Mouse (Mus musculus) CD8-positive naive resting alpha-beta T cell, adult 2 months (primary cell): ENCODE data around the gene RPS10-NUDT3.

ENCODE experiments used
- DNase-seq, 2 experiments: peaks; one replicate each; pipeline ENCODE4 v3.0.0; 2022; ENCODE audit warnings: low read depth in 2 of 2, low spot score in 2 of 2

The RPS10-NUDT3 gene

DNA sequence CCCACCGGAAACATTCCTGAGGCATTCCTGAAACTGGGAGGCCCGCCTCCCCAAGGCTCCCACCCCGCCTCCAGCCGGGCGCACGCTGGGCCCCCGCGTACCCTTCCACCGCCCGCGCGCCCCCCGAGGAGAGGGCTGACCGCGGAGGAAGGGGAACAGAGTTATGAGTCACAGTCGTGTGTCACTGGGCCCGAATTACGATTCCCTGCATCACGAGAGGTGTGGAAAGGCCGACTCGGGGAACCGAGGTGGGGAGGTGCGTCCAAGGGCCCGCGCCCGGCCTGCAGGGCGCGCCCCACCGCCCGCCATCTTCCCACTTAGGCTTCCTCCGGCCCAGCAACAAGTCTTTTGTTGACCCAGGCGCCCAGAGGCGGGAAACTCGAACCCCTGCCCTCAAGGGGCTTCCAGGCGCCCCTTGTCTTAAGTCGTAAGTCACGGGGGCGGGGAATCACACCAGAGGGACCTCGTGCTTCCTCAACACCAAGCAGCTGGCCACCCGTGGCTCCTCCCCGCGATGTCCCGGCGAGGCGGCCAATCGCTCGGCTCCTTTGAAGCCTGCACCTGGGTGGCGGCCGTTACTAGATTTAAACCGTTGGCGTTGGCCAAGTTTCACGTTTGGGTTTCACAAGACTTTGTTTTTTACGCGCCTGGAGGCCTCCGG, 79.4 kb downstream of the RPS10-NUDT3 start:
- peak; percentile 47 to 60 for DNase-seq

DNA sequence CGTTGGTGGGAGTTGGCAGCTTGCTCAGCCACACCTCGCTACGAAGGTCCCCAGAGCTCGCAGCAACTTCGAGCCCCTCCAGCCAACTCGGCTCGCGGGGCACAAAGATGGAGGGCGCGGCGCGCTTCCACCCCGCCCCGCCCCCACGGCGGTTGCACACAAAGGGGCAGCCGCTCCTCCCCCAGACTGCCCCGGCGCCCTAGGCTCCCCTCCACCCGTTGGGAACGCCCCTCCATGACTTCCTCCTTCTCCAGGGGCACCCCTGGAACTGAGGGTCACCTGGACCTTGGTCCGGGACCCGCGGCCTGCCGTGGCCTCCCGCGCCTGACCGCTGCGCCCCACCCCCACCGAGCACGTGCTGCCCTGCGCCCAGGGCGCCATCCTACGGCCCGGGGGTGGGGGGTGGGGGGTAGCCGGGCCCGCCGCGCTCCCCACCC, 79.9 kb downstream of the RPS10-NUDT3 start:
- peak; percentile 35 to 39 for DNase-seq

- no peak for DNase-seq
These were observed 80.7 kb downstream of the RPS10-NUDT3 start for GRCm38 (mm10) chr17:27554062-27554960.

DNA sequence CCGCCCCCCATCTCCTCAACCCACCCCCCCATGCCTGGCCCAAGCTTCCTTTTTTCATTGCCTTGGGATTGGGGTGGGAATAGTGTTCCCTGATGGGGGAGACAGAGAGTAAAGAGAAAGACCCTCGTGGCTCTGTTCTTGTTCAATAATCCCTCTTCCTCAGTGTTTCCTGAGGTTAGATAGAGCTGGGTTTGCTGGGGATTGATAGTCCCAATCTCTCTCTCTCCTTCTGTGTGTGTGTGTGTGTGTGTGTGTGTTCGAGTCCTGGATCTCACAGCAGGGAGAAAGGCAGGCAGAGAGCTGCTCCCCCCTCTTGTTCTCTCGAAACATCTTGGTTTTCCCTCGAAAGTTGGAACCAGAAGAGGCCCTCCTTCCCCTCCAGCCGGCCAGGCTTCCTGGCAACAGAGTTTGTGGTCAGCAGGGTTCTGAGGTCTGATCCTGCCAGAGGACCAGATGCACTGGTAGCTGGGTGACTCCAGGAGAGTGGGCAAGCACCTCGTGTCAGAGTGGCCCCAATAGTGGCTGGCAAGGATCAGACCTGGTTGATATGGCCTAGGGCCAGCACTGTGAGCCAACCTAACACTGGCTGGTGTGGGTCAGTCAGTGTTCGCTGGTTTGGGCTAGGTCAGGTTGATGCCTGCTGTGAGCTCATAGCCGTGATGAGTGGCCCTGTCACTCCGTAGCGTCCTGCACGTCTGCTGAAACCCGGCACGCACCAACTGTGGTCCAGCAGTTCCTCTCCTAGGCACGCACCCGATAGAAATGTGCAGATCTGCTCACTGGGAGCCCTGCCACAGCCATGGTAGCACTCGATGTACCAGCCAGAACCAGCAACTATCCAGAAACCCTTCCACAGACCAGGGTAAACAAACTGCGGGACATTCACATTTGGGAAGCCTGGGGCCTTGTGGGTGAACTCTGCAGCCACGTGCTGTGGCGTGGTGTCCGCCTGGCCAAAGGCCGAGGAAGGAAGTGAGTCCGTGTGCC, 82.5 kb downstream of the RPS10-NUDT3 start:
- no peak for DNase-seq

GRCm38 (mm10) chr17:27551393-27551940, 83.6 kb downstream of the RPS10-NUDT3 start:
- no peak for DNase-seq

DNA sequence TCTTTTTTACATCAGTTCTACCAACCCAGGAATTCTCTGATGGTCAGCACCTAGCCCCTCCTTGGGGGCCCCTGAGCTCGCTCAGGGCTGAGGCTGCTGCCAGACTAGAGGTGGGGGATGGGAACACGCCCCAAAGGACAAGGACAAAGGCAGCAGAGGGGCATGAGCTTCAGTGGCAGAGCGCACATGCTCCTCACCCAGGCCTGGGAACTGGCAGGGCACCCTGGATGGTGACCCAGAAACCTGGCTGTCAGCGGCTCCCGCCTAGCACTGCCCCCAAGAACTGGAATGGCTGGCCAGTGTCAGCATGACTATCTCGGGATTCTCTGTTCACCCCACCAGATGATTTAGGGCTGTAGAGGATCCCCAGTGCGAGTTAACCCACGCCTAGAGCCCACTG, 85.8 kb downstream of the RPS10-NUDT3 start:
- DNase-seq = no peak

DNA sequence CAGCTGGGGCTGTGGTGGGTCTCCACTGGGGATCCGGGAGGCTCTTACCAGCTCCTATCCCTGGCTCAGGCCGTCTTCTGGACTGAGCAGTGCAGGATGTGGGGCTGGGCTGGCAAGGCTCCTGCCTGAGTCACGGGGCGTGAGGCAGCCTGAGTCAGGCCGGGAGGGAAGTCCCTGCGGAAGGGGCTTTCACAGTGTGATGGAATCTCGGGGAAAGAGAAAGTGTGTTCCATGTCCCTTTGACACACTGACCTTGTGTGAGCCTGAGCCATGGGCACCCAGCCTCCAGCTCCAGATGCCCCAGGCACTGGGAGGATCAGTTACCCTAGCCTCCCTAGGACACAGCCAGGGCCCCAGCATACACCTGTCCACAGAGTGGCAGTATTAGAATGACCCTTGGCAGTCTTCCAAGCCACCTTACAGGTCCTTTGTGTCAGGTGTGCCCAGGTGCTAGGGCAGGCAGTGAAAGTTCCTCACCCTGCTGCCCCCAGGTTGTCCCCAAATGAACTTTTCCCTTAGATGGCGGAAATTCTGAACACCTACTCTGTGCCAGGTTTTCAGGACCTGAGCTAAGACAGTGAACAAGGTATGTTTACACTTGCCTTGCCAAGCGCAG, 87.7 kb downstream of the RPS10-NUDT3 start:
- no peak for DNase-seq

GRCm38 (mm10) chr17:27546574-27547085, 88.4 kb downstream of the RPS10-NUDT3 start:
- DNase-seq = no peak

DNA sequence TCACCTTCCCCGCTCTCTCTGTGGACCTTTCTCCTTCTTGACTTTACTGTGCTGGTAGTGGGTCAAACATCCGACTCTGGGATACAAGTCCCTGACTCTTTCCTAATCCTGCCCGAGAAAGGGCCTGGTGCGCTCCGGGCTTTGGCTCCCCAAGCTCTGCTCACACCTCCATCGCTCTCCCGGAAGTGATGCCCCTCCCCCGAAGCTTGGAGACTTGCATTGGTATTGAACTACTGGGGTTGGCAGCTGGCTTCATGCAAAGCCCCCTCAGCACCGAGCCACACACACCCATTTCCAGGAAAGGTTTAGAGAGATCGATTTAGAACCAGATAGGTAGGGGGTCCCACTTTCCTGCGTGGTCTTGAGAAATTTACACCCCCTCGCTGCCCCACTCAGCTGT, 89.0 kb downstream of the RPS10-NUDT3 start:
- DNase-seq = no peak

DNA sequence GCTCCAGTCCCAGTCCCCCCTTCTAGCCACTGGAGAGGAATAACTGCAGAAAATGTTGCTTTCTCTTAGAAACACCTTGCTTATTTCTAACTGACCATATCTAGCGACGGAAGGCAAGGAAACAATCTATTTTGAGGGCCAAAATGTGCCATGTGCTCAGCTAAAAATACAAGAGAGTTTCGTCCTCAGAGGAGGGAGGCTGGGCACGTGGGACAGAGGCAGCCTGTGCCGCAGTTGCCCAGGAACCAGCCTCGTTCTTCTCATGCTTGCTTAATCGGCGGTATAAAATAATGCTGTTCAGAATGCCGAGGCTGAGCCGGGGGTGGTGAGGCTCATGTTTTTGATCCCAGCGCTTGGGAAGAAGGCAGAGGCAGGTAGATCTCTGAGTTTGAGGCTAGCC, 90.5 kb downstream of the RPS10-NUDT3 start:
- DNase-seq = no peak

- DNase-seq = no peak
These were observed 93.0 kb downstream of the RPS10-NUDT3 start for GRCm38 (mm10) chr17:27541984-27542383.

DNA sequence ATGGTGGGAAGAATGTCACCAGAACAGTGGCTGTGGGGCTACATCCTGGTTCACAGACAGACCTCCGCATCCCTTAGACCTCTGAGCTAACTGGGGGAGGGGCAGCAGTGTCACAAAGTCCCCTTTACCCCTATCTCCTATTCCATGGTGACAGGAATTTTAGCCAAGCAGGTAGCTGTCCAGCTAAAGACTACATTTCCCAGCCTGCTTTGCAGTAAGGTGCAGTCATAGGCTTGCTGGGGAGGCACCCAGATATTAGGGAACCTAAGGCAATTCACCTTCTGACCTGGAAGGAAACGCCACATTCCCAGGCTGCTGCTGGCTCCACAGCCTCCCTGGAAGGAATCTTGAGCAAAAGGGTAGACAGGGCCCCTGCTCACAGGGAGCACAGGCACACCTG, 93.8 kb downstream of the RPS10-NUDT3 start:
- no peak for DNase-seq

- DNase-seq = peak; percentile 89 to 92
These were observed 100.3 kb downstream of the RPS10-NUDT3 start for GRCm38 (mm10) chr17:27534718-27535117.

DNA sequence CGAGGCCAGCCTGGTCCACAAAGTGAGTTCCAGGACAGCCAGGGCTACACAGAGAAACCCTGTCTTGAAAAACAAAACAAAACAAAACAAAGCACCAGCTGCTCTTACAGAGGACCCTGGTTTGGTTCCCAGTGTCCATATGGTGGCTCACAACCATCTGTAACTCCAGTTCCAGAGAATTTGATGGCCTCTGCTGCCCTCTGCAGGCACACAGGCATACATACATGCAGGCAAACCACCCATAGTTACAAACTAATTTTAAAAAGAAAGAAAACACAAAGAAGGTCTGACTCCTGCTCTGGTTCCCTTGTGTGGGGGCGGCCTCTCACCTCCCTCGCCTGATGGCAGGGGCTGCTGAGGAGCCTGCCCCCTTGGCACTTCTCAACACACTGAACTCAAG, 101.7 kb downstream of the RPS10-NUDT3 start:
- DNase-seq = no peak

DNA sequence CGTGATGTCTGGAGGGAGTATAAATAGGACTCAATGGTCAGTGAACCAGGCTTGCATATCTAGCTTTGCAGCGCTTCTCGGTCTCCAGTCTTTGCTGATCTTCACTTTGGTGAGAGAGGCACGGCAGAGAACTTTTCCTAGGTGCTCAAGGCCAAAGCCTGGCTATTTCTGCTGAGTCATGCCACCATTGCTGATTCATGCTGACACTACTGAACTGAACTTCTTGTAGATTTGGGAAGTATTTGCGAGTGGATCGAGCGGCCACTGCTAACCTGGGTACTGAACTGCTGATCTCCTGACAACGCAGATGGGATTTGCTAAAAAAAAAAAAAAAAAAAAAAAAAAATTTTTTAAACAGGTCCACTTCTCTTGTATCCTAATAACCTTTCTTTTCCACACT, 102.9 kb downstream of the RPS10-NUDT3 start:
- DNase-seq = no peak
